Mouse (Mus musculus) liver, embryonic 14.5 days (tissue): Measurements from ENCODE around the gene Csnk1g2. TPM values are rescaled to one million over a fixed set of nuclear protein-coding genes. Genes with fewer than 3 reads are reported as not detected.
A peak's percentile ranks its signal among the peaks of the same experiment; 100 is the strongest.

ENCODE experiments used
- ATAC-seq: fragments of 200-750 bp; cut with Nextera tagmentation; 2 replicates; pipeline ENCODE4 v1.8.0; 2017; ENCODE audit warnings: moderate number of reproducible peaks, mild to moderate bottlenecking, moderate library complexity; ENCODE audit not compliant: insufficient read depth
- DNase-seq, 3 experiments: peaks; one replicate each; pipeline ENCODE4 v3.0.0-alpha.2; 2012 to 2013; ENCODE audit warnings: low read depth in 3 of 3, low spot score in 3 of 3
- H3K27ac ChIP-seq: fragments of 300-500 bp; sonication (generic); 2 replicates; pipeline ENCODE4 v1.5.1; 2014; ENCODE audit warnings: moderate library complexity, mild to moderate bottlenecking, control low read depth, inconsistent platforms
- H3K27me3 ChIP-seq: fragments of 300-500 bp; sonication (generic); 2 replicates; pipeline ENCODE4 v1.6.1; 2014; ENCODE audit warnings: mild to moderate bottlenecking, low read length, moderate library complexity; ENCODE audit not compliant: control insufficient read depth, insufficient read depth
- H3K36me3 ChIP-seq: fragments of 300-500 bp; sonication (generic); replicated peaks from 2 replicates; pipeline ENCODE4 v1.6.1; 2014; ENCODE audit warnings: low read depth; ENCODE audit not compliant: control insufficient read depth, insufficient read depth
- H3K4me1 ChIP-seq, 2 experiments: fragments of 200-500 bp in 1 of 2; fragments of 300-500 bp in 1 of 2; sonication (generic) in 1 of 2; replicated peaks; 2 replicates each; pipeline ENCODE4 v1.6.1; 2012 to 2014; ENCODE audit warnings: antibody characterized with exemption in 1 of 2, inconsistent platforms in 1 of 2, low read length in 1 of 2; ENCODE audit not compliant: control insufficient read depth in 2 of 2, insufficient read depth in 2 of 2
- H3K4me2 ChIP-seq: fragments of 300-500 bp; sonication (generic); 2 replicates; pipeline ENCODE4 v1.6.1; 2014; ENCODE audit warnings: low read depth, mild to moderate bottlenecking, control low read depth, moderate library complexity
- H3K4me3 ChIP-seq, 2 experiments: fragments of 200-500 bp in 1 of 2; fragments of 300-500 bp in 1 of 2; sonication (generic) in 1 of 2; 2 replicates each; pipeline ENCODE4 v1.5.1; 2012 to 2014; ENCODE audit warnings: low read depth in 2 of 2, low read length in 2 of 2, mild to moderate bottlenecking in 2 of 2, control low read depth in 1 of 2, inconsistent platforms in 1 of 2, moderate library complexity in 1 of 2; ENCODE audit not compliant: insufficient read depth in 1 of 2
- H3K9ac ChIP-seq: fragments of 300-500 bp; sonication (generic); replicated peaks from 2 replicates; pipeline ENCODE4 v1.6.1; 2014; ENCODE audit warnings: mild to moderate bottlenecking, control low read depth, moderate library complexity
- H3K9me3 ChIP-seq: fragments of 300-500 bp; sonication (generic); 2 replicates; pipeline ENCODE4 v1.6.1; 2016; ENCODE audit warnings: low read length, mixed read lengths; ENCODE audit not compliant: control insufficient read depth
- CTCF ChIP-seq: IDR thresholded peaks from 2 replicates; pipeline ENCODE4 v1.5.1; 2016; ENCODE audit warnings: antibody characterized with exemption, low read depth, control low read depth
- EP300 ChIP-seq: IDR thresholded peaks from 2 replicates; pipeline ENCODE4 v1.6.1; 2016; ENCODE audit warnings: antibody characterized with exemption, low read depth
- WGBS: fragments of 180-500 bp; shearing (Covaris S2); extraction: QIAGEN DNeasy Blood & Tissue Kit; methylation state at CpG from one replicate; pipeline ENCODE4 v1.1.7; 2014; ENCODE audit not compliant: insufficient replicate concordance; 5-methylcytosine and 5-hydroxymethylcytosine counted together
- polyA plus RNA-seq, 2 experiments: library from polyadenylated mRNA; depleted of rRNA in 1 of 2; stranded (reverse) in 1 of 2; unstranded in 1 of 2; fragments of >200 nt; fragmentation: Nextera tagmentation in 1 of 2; extraction: Ambion mirVana in 1 of 2; gene quantifications; 2 replicates each; pipeline versions ENCODE4 v1.2.1 to v1.2.3; 2012 to 2014

Csnk1g2 gene
- polyA plus RNA-seq, 2 experiments: 25.5 to 51.3 TPM

GRCm38 (mm10) chr10:80586407-80587304 is 36.0 kb upstream of the Csnk1g2 start:
- ATAC-seq: no peak
- H3K4me1 ChIP-seq: peaks cover 14 to 23% of the 10 kb centered on the region in 2 experiments
- TF ChIP-seq EP300: no peak
- TF ChIP-seq CTCF: no peak
- no peak overlapping the region for H3K4me2 ChIP-seq
- no peak overlapping the region for H3K27ac ChIP-seq
- H3K27me3 ChIP-seq: no peaks in the 10 kb centered on the region
- H3K4me3 ChIP-seq: no peak overlapping the region
- 90% methylated on average over 44 of the region's 51 CpGs for WGBS
- H3K9me3 ChIP-seq: no peaks in the 10 kb centered on the region
- H3K36me3 ChIP-seq: peaks cover 2% of the 10 kb centered on the region
- no peak for DNase-seq
- no peak overlapping the region for H3K9ac ChIP-seq

- Histone ChIP-seq H3K9me3 (no peaks in the 10 kb centered on the region), H3K36me3 (peaks cover 2% of the 10 kb centered on the region), H3K9ac (no peak overlapping the region), H3K4me3 (no peak overlapping the region), H3K27me3 (no peaks in the 10 kb centered on the region), H3K4me1 (peaks cover 14 to 23% of the 10 kb centered on the region in 2 experiments), H3K4me2 (no peak overlapping the region), H3K27ac (no peak overlapping the region)
- WGBS: 58% methylated on average over 4 of the region's 4 CpGs
- DNase-seq (no peak), ATAC-seq (no peak)
- TF ChIP-seq CTCF: no peak
- TF ChIP-seq EP300: no peak
Observed at GRCm38 (mm10) chr10:80587305-80587657, 35.4 kb upstream of the Csnk1g2 start.

GRCm38 (mm10) chr10:80589127-80589878 is 33.3 kb upstream of the Csnk1g2 start:
- peak overlapping the region; percentile 82 for H3K4me2 ChIP-seq
- peaks cover 14 to 22% of the 10 kb centered on the region in 2 experiments for H3K4me1 ChIP-seq
- no peak for TF ChIP-seq CTCF
- TF ChIP-seq EP300: no peak
- peak overlapping the region; percentile 93 for H3K9ac ChIP-seq
- H3K36me3 ChIP-seq: peaks cover 2% of the 10 kb centered on the region
- ATAC-seq: no peak
- 7% methylated on average over 12 of the region's 12 CpGs for WGBS
- H3K27me3 ChIP-seq: no peaks in the 10 kb centered on the region
- peak overlapping the region; percentile 94 to 96 for H3K4me3 ChIP-seq
- peak overlapping the region; percentile 49 for H3K27ac ChIP-seq
- H3K9me3 ChIP-seq: no peaks in the 10 kb centered on the region
- DNase-seq: no peak

- H3K27me3 ChIP-seq: no peaks in the 10 kb centered on the region
- WGBS: under 1% methylated on average over 67 of the region's 73 CpGs
- DNase-seq (peak; percentile 97 to 98 (median 98)), ATAC-seq (peak; percentile 96)
- H3K9ac ChIP-seq: peak within 1 kb of the TSS; percentile 93
- H3K9me3 ChIP-seq: no peaks in the 10 kb centered on the region
- H3K4me2 ChIP-seq: peak within 1 kb of the TSS; percentile 82
- H3K36me3 ChIP-seq: peaks cover 2% of the 10 kb centered on the region
- peak within 1 kb of the TSS; percentile 49 for H3K27ac ChIP-seq
- peak within 1 kb of the TSS; percentile 94 to 96 for H3K4me3 ChIP-seq
- TF ChIP-seq EP300 (no peak), CTCF (no peak)
- peaks cover 14 to 24% of the 10 kb centered on the region in 2 experiments for H3K4me1 ChIP-seq
Observed at GRCm38 (mm10) chr10:80589879-80590854, 32.5 kb upstream of the Csnk1g2 start, which contains the start of gene Abhd17a. TSS of gene Abhd17a (minus strand) at chr10:80590341.
